Mouse (Mus musculus): Measurements from ENCODE around the gene Sgip1.

Gene Sgip1

DNA sequence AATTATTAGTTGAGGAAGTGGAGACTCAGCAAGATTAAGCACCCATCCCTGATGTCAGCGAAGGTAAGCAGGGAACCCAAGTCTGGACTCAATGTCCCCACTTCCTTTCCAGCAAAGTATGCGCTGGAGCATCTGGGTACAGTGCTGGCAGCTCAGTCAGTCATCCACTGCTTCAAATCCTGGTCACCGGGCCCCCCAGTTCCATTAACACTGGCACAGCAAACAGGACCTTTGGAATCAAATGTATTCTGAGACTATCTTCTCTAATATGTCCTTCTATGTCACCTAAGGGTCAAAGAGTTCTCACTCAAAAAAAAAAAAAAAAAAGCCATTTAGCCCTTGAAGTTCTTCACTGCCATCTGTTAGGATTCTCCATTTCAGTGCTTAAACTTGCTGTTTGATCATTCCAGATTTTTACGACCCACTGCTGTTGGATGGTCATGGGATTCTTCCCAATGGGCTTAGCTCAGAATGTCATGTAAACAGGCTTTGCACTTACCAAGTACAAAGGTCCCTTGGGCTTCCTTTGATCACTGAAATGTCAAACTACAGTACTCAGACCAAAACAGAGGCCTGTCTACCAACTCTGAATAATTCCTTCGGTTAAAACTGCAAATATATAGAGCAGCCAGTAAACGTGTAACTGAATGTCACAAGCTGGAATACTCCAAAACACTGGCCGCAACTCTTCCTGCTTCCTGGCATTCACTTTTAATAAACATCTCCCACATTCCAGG lies 99.1 kb downstream of the Sgip1 start:
- no peak for DNase-seq (ENCODE audit: low spot score)

DNA sequence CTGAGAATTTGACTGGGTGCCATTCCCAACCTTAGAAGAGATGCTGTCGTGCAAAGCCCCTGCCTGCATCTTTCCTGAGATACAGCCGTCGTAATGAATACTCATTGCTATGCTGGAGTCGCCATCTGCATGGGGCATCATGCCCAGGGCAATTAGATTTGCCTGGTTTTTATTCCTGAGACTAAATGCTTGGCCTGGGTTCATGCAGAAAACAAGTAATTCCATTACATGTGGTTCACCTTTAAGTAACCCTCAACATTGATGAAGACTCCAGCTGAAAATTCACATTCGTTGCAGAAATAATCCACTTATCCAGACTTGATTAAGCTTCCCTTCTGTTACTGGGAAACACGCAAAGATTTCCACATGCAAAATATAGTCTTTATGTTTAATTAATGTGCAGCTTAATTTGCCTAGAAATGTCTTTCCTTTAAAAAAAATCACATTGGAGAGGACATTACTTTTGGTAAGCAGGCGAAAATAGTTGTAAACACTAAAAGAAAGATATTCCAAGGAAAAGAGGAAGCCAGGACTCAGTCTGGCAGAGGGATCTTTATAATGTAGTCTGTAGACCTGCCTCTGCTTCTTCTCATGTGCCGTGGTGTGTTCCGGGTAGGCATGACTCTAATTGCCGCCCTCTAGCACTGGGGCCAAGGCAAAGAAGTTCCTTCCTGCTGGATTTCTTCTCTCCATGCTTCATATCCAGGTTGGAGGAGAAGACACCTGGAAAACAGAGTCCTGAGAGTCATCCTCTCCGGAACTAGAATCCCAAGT lies 100.0 kb downstream of the Sgip1 start:
- DNase-seq (ENCODE audit: low spot score): no peak

DNA sequence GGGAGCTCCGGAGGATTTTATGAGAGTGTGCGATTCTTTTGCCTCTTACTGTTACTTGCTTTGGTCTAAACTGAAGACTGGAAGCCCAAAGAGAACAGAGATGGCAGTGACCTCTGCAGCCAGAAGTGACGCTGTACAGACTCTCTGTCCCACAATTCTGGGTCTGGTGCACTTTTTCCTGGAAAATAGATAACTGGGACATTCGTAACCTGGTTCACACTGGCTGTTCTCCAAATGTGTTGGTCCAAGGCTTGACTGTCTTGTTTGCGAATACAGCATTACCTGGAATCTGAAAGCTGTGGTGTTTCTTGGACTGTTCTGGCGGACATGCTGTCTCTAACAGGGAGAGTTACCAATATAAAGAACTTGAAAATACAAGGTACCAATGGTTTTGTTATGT lies 109.4 kb downstream of the Sgip1 start:
- DNase-seq (ENCODE audit: low spot score): no peak

DNA sequence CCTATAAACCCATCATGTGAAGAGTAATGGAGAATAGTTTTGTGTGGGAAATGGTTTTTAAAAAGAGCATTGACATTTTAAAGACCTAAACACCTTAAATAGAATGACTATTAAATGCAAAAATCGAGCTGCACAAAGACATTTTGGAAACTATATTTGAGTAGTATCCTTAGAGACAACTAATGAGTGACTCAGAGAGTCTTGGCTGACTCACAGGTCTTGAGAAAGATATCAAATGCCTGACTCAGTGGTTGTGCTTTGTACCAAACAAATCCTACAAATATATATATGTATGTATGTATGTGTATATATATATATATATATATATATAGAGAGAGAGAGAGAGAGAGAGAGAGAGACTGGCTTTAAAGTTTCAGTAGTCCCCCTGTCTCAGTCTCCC lies 110.1 kb downstream of the Sgip1 start:
- DNase-seq (ENCODE audit: low spot score): no peak

DNA sequence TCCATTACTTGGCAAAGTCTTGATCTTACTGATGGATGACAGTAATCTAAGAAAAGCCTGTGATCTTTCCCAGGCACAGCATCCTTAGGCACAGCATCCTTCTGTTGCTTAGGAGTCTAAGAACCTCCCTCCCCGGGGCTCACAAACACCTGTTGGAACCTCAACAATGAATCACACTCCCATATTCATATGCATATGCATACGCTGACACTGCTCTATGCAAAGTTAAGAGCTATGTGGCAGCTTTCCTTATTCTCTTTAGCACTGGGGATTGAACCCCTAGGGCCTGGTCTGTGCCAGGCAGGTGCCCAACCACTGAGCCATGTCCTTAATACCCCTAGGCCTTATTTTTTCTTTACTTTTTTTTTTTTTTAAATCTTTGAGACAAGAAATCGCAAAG lies 111.2 kb downstream of the Sgip1 start:
- DNase-seq (ENCODE audit: low spot score): no peak

DNA sequence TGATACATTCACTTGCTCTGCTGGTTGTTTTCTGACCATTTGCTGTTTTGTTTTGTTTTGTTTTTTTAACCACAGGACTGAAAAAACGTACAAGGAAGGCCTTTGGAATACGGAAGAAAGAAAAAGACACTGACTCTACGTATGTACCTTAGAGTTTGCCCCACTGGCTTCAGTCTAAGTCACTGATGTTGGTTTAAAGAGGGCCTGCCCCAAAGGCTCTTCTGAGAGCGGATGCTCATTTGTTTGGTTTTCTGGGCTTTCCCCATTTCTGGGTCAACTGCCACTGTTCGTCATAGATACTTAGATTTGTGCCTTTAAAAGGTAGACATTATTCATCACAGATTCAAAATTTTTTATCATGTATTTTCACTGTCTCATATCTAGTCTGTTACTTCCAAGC lies 111.7 kb downstream of the Sgip1 start:
- no peak for DNase-seq (ENCODE audit: low spot score)

DNA sequence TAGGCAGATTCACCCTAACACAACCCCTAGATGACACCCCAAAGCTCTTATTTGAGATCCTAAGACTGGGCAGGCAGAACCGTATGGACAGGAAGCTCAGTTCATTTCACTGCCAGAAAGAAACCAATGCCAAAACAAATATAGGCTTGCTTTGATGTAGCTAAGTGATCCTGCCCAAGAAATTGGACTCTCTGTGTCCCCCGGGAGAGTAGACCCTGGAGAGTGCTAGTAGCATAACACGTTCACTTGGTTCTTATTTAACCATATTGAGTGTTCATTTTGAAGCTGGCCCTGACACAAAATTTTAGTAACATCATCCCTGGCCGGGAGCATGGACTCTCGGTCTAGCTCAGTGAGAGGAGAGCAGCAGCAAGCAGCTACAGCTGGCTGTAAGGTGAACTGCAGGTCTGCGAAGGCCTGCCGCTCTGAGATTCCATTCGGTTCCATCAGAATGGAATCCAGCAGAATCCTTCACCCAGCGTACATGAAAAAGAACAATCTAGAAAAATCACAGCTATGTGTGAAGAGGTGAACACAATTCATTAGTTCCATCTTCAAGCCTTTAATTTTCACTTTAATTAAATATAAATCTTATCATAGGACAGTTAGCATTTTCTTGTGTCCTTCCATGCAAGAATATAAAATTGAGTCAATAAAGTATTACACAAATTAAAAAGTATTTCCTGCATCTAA lies 112.4 kb downstream of the Sgip1 start:
- DNase-seq (ENCODE audit: low spot score): no peak

DNA sequence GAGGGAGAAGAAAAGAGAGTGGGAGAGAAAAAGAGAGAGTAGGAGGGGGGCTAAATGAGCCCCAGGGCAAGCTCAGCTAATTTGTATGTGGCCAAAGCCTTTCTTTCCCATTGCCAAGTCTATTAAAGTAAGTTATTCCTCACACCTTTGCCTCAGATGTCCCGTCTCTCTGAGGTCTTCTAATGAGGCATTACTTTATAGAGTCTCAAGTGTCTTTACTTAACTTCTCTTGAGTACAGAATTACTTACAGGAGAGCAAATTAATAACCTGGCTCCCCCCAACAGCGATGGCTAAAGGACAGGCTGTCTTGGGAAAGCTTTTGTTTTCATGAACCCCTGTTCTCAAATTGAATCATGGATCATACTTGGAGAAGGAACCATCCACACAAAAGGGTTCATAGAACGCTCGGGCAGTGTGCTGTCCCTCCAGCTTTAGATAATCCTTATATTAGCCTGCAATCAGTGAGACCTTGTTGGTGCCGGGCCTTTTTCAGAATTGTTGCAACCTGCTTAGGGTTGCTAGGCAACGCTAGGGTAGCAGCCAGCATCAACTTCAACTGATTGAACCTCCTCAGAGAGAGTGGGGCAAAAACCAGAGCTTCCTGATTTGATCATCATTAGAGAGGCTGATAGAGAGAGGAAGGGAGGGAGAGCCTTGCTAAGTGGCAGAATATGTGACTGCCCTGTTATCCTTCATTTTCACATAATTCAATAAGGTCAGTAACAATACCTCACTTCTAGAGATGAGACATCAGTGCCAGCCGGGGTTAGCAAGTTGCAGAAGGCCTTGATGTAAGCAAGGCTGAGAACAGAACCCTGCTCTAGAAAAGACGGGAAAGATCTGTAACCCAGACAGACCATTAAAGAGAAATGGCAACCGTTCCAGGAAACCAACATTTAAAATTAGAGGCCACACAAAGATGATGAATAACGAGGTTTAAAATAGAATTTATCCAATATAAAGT lies 114.1 kb downstream of the Sgip1 start:
- DNase-seq (ENCODE audit: low spot score): no peak

DNA sequence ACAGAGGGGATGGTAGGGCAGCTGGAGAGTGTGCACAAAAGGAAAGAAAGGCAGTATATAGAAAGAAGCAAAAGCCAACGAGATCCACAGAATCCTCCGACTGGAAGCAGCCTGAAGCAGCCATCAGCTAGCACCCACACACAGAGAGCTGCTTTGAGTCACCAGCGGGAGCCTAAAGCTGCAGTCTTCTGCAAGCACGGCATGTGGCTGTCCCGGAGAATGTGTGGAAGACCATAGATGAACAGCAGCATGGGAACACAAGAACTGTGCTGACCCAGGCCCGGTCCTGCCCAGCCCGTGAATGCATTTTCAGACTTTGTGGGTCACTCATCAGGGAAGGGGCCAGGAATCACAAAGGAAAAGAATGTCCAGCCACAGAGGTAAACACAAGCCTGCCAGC lies 115.0 kb downstream of the Sgip1 start:
- DNase-seq (ENCODE audit: low spot score): no peak

DNA sequence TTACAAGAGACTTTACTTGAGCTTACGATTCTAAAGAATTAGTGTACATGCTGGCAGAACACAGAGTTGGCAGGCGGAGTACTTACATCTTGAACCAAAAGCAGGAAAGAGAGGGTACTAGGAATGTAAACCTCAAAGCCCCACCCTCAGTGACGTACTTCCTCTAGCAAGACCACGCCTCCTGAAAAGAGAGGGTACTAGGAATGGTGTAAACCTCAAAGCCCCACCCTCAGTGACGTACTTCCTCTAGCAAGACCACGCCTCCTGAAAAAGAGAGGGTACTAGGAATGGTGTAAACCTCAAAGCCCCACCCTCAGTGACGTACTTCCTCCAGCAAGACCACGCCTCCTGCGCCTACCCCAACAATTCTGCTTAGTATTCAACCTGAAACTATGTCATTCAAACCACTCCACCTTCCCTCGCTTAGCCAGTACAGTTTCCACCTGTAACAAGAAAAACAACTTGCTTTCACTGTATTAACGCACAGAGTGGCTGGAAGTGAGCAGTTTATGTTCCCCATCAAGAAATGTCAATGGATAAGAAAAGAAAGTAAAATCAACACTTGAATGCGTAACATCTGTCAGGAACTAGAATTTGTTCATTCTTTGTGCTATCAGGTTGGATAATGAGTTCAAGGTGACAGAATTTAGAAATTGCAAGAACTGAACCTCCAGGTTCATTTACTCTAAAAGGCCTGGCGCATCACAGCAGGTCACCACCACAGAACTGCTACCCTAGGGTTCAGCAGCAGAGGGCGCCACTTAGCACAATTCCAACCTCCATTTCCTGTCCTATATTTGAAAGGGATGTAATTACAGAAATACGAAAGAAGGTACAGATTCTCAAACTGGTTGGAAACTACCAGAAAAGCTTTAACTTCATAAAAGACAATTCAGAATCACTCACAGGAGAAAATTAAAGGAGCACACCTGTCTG lies 118.4 kb downstream of the Sgip1 start:
- no peak for DNase-seq (ENCODE audit: low spot score)

DNA sequence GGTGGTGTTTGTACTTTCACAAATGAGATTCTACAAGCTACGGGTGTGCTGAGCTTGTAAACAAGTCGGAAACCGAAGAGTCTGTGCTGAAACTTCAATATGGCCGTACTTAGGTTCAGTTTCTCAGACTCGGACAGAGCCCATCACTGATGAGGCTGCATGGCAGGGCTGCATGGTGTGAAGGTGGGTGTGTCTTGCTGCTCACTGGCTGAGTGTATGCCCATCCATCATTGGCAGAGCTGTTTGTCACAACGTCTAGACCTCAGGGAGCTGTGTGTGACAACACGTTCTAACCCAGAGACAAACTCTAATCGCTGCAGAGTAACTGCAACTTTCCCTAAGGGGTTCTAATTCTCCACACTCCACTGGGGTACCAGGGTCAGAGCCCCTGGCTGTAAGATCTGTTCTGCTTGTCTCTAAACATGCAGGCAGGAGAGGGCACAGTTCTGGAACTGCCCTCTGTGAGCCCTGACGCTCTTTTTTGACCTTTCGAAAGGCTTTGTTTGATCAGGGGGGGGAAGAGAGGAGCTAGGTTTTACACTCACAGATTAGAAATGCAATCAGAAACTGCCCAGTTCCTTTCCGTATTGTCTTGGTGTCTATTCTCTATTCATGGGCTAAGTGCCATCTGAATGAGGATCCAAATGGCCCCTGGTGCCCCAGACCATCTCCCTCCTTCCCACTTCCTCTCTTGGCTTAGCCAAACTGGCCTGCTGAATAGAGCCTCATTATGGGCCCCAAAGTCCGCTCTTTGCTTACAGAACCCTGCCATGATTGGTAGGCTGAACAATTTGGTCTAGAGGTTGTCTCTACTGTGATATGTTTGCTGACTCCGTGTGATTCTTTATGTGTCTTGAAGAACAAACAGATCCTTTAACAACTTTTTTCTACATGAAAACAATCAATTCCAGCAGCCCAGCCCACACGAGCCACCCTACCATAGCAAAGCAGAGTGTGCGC lies 121.9 kb downstream of the Sgip1 start:
- DNase-seq (ENCODE audit: low spot score): no peak

DNA sequence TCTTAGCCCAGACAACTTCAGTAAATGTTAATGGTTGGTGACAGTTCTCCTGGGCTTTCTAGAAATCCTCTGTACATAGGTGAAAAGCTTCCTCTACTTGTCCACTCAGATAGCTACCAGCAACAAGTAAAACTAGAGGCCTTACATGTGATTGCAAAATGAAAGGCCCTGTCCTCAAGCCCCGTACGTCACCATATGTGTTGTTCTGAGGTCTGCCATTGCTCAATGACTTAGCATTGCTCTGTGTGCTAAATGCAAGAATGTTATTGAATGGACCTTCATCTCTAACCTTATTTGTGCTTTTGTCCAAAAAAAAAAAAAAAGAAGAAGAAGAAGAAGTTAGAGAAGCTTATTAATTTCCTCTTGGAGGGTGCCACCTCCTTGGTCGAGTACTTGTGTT lies 125.4 kb downstream of the Sgip1 start:
- DNase-seq (ENCODE audit: low spot score): no peak

DNA sequence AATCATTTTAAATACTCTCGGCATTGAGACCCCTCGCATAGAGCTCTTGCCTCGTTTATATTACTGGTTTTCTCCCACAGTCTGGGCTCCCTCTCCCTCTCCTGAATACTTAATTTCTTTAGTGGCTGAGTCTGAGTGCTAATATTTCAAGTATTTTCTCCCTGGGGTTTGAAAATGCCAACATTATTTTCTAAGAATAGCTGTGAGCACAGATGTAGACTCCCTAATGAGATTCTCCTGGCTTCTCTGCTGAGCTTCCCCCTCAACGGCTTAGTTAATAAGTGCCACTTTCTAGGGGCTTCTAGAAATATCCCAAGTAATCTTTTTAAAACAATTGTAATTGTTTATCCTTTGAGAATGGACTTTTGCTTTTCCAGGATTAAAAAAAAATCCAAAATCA lies 130.2 kb downstream of the Sgip1 start:
- DNase-seq (ENCODE audit: low spot score): no peak

DNA sequence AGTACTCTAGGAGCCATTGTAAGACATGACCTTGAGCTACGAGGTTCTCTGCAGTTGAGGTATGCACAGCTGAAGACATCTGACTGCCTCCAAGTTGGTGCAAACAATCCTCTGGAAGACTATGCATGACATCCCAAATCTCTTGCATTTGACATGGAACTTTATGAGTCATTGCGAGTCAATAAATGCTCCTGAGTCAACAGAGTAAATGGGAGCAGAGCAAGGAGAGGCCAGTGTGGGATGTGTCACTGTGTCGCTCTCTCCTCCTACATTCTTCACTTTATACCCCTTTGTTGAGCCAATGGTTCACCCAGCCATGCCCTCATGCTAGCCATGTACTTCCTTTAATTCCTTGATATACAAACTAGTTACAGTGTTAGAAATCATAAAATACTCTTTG lies 142.0 kb downstream of the Sgip1 start:
- DNase-seq (ENCODE audit: low spot score): no peak

DNA sequence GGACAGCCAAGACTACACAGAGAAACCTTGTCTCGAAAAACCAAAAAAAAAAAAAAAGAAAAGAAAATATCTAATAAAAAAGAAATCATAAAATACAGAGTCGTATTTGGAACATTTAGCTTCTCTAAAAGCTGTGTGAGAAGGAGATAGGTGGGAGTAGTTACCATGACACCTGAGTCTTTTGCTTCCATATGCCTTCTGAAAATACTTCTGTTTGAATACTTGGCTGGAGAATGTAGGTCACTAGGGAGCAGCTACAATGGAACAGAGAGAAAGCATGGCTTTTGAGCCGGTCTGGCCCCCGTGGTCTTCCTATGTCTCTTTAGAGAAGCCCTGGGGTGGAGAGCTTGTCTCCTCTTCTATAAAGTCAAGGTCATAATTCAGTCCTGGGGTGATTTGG lies 143.1 kb downstream of the Sgip1 start:
- DNase-seq (ENCODE audit: low spot score): no peak

DNA sequence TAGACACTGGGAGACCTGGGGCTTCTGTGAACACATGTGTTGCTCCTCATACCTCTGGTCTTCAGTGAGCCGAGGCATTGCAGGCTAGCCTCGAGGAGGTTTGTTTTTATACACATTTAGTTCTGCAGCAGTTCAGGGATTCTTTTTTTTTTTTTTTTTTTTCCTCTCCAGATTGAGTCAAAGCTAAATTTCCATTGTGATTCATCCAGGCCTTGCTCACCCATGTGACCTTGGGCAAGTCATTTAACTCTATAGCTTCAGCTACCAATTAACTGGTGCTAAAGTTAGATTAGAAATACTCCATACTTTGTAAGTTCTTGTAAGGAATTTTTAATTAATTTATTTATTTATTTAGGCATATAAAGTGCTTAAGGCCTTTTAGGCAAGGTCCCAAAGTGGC lies 145.4 kb downstream of the Sgip1 start:
- no peak for DNase-seq (ENCODE audit: low spot score)

DNA sequence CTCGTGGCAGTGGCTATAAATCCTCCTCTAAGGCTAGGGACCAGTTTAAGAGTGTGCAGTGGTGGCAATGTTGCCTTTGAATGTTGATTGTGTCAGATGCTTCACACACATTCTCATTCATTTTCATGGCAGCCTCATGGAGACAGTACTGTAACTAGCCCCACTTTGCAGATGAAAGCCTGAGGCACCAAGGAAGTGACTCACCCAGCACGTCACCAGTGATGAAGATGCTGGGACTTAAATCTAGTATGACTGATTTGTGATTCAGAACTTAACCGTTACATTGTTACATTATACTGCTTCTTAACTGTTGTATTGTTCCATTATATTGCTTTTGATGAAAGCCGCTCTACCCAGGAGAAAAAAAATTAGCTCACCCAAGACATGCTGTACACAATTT lies 145.8 kb downstream of the Sgip1 start:
- DNase-seq (ENCODE audit: low spot score): no peak

DNA sequence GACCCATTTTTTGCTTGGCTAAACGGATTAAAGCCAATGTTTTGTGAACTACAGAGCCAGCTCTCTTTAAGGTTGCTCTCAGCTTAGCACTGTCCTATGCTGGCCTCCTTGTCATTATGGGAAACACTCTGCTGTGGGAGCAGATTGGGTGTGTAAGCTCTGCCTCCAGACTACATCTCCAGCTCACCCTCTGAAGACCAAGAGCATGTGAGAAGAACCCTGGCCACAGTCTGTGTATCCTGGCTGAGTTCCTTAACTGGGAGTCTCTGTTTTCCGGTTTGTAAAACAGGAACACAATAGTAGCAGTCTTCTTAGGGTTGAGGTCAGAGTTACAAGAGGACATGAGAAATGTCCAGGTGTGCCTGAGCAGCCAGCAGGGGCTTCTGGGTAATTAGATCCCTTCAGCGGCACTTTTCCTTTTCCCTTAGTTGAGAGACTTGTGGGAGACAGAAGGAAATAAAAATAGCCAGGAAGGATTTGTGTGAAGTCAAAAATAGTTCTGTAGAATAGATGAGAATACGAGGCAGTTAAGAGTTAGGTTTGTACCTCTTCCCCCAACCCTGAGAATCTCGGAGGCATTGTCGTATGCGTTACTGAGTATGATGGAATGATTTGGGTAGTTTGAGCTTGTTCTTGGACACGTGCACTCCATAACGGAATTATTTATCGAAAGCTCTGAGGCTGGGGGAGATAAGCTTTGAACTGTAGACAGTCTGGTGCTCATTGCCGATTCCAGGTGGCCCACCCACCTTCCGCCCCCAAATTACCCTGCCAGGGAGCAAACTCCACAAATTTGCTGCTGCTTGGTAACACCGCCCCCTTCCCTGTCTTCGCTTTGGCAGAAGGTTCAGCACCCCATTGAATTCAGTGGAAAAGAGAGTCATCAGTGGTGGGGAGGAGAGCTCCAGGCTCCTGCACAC lies 146.9 kb downstream of the Sgip1 start:
- DNase-seq (ENCODE audit: low spot score): no peak

DNA sequence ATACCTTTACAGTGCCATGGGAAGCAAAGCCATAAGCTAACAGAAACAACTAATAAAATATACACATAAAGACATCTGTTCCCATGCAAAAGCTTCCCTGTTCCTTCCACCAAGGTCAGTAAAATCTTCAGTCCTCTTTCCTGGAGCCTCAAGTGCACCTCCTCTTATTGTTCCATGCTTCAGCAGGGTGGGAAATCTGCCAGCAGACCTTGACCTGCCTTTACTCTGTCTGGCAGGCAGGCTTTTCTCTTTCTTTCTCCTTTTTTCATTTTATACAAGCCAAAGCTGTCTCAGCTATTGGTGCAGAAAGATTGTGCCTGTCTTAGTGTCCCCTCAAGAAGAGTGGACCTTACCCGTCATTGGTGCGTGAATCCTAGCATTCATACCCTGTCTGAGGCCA lies 154.8 kb downstream of the Sgip1 start:
- DNase-seq (ENCODE audit: low spot score): no peak

Measured in ovary, adult 18-20 months (tissue).